1 mouse cellular context compared by ENCODE assay signal in genomic region chr11:23067395-23068136, GRCm38 (mm10).
TF ChIP-seq lines count a peak whose summit lies in the region.

No protein-coding gene starts in this region.

TF ChIP-seq in CH12.LX, 34 proteins besides CTCF, POLR2A, EP300 and RAD21 (continued from another document):
- TF ChIP-seq MEF2A (IDR thresholded peaks at IDR 0.05; ENCODE audit: borderline replicate concordance, low read depth, low read length) (peak; percentile 51; the same call in 1 of the 2 replicates), MXI1 (IDR thresholded peaks at IDR 0.05; ENCODE audit: low read depth, low read length) (peak; percentile 75; the same call in 1 of the 2 replicates), ZMIZ1 (IDR thresholded peaks at IDR 0.05; ENCODE audit: low read depth, low read length) (peak; percentile 93), E2F4 (IDR thresholded peaks at IDR 0.05; ENCODE audit: insufficient replicate concordance, low read depth, low read length) (no peak), GABPA (IDR thresholded peaks at IDR 0.05; ENCODE audit: insufficient replicate concordance, low read depth, low read length) (no peak), MYC (IDR thresholded peaks at IDR 0.05; ENCODE audit: low read depth, low read length) (peak; percentile 76; the same call in 1 of the 2 replicates), KAT2A (IDR thresholded peaks at IDR 0.05; ENCODE audit: insufficient replicate concordance, low read length) (peak; percentile 1; the same call in 1 of the 2 replicates), UBTF (IDR thresholded peaks at IDR 0.05; ENCODE audit: low read depth, low read length) (0 out of 2 replicates have a peak, but pooled peaks have one; percentile 63), JUN (IDR thresholded peaks at IDR 0.05; ENCODE audit: insufficient read depth, low read depth, low read length) (no peak)
